Mouse (Mus musculus) c-Kit-positive CD71-positive TER-119-negative erythroid progenitor cells, embryonic 14.5 days (primary cell): ENCODE results near the gene Ccdc120.

Experiments
- DNase-seq: peaks from one replicate; pipeline ENCODE4 v3.0.0-alpha.2; 2013; ENCODE audit warnings: low read depth

Ccdc120 gene

DNA sequence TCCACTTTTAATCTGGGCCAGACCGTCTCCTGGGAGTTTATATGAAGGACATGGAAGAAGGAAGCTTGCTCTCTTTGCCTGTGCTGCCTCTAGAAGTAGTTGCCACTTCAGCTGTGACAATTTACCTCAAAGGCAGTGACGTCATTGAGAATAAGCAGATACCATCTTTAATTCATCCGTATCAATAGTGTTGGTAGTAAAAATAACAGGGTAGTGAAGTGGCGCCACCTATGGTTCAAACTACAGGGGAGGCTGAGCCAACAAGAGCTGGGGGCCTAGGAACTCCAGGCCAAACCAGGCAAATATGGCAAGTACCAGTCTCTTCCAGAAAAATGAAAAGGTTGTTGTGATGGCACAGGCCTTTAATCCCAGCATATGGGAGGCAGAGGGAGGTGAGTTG is 57.8 kb downstream of the Ccdc120 start:
- DNase-seq = no peak

- DNase-seq = no peak
These were observed 60.2 kb downstream of the Ccdc120 start for GRCm38 (mm10) chrX:7690486-7690885.

- DNase-seq = no peak
These were observed 62.4 kb downstream of the Ccdc120 start for GRCm38 (mm10) chrX:7688321-7688720.
